Mouse (Mus musculus) hindbrain, embryonic 13.5 days (tissue): ENCODE measurements around the gene Apobec3. TPM values are rescaled to one million over a fixed set of nuclear protein-coding genes. Genes with fewer than 3 reads are reported as not detected.

Experiments
- ATAC-seq: fragments of 200-750 bp; cut with Nextera tagmentation; 2 replicates; pipeline ENCODE4 v1.8.0; 2017; ENCODE audit warnings: moderate TSS enrichment; ENCODE audit not compliant: low FRiP score
- H3K27ac ChIP-seq: fragments of 300-500 bp; sonication (generic); 2 replicates; pipeline ENCODE4 v1.5.1; 2015; ENCODE audit warnings: inconsistent platforms, mild to moderate bottlenecking, moderate library complexity
- H3K27me3 ChIP-seq: fragments of 300-500 bp; sonication (generic); 2 replicates; pipeline ENCODE4 v1.6.1; 2015; ENCODE audit warnings: mild to moderate bottlenecking, inconsistent platforms
- H3K36me3 ChIP-seq: fragments of 300-500 bp; sonication (generic); 2 replicates; pipeline ENCODE4 v1.6.1; 2015; ENCODE audit warnings: mild to moderate bottlenecking, inconsistent platforms
- H3K4me1 ChIP-seq: fragments of 300-500 bp; sonication (generic); replicated peaks from 2 replicates; pipeline ENCODE4 v1.6.1; 2015; ENCODE audit warnings: inconsistent platforms
- H3K4me2 ChIP-seq: fragments of 300-500 bp; sonication (generic); 2 replicates; pipeline ENCODE4 v1.6.1; 2015; ENCODE audit warnings: inconsistent platforms, mild to moderate bottlenecking, moderate library complexity
- H3K4me3 ChIP-seq: fragments of 300-500 bp; sonication (generic); 2 replicates; pipeline ENCODE4 v1.5.1; 2015; ENCODE audit warnings: mild to moderate bottlenecking, inconsistent platforms
- H3K9ac ChIP-seq: fragments of 300-500 bp; sonication (generic); 2 replicates; pipeline ENCODE4 v1.6.1; 2015; ENCODE audit warnings: mild to moderate bottlenecking, inconsistent platforms
- H3K9me3 ChIP-seq: fragments of 300-500 bp; sonication (generic); 2 replicates; pipeline ENCODE4 v1.6.1; 2016; ENCODE audit warnings: inconsistent platforms
- WGBS: fragments of 180-500 bp; shearing (Covaris S2); methylation state at CpG from one replicate; pipeline ENCODE4 v1.1.7; 2015; 5-methylcytosine and 5-hydroxymethylcytosine counted together
- polyA plus RNA-seq: library from polyadenylated mRNA; unstranded; fragments of >200 nt; fragmentation: Nextera tagmentation; extraction: Ambion mirVana; gene quantifications from 2 replicates; pipeline ENCODE4 v1.2.1, GENCODE M21; 2015

Apobec3 gene
- polyA plus RNA-seq, 1 experiment from 2014 or later = 4.7 TPM

- no peaks in the 10 kb centered on the region for H3K9me3 ChIP-seq
- no peak overlapping the region for H3K4me3 ChIP-seq
- H3K4me1 ChIP-seq = peaks cover 18% of the 10 kb centered on the region
- H3K4me2 ChIP-seq = no peak overlapping the region
- H3K27me3 ChIP-seq = 0 out of 2 replicates have a peak, but pooled peaks cover 3% of the 10 kb centered on the region
- peak; percentile 76 for ATAC-seq
- no peak overlapping the region for H3K9ac ChIP-seq
- WGBS = 9% methylated on average over 4 of the region's 4 CpGs
- no peaks in the 10 kb centered on the region for H3K36me3 ChIP-seq
- H3K27ac ChIP-seq = no peak overlapping the region
These were observed 54.6 kb downstream of the Apobec3 start for GRCm38 (mm10) chr15:79946022-79946421.

GRCm38 (mm10) chr15:79946790-79947189 lies 55.3 kb downstream of the Apobec3 start:
- no peaks in the 10 kb centered on the region for H3K9me3 ChIP-seq
- no peaks in the 10 kb centered on the region for H3K36me3 ChIP-seq
- H3K27me3 ChIP-seq = 0 out of 2 replicates have a peak, but pooled peaks cover 3% of the 10 kb centered on the region
- peaks cover 26% of the 10 kb centered on the region for H3K4me1 ChIP-seq
- H3K9ac ChIP-seq = no peak overlapping the region
- no peak for ATAC-seq
- no peak overlapping the region for H3K27ac ChIP-seq
- H3K4me3 ChIP-seq = no peak overlapping the region
- no peak overlapping the region for H3K4me2 ChIP-seq
- 69% methylated on average over 9 of the region's 9 CpGs for WGBS

GRCm38 (mm10) chr15:79947681-79948080 lies 56.2 kb downstream of the Apobec3 start:
- H3K4me2 ChIP-seq = no peak overlapping the region
- H3K27me3 ChIP-seq = 0 out of 2 replicates have a peak, but pooled peaks cover 4% of the 10 kb centered on the region
- no peak overlapping the region for H3K27ac ChIP-seq
- H3K4me1 ChIP-seq = peaks cover 34% of the 10 kb centered on the region
- no peaks in the 10 kb centered on the region for H3K36me3 ChIP-seq
- no peak overlapping the region for H3K9ac ChIP-seq
- 76% methylated on average over 6 of the region's 6 CpGs for WGBS
- ATAC-seq = no peak
- H3K4me3 ChIP-seq = no peak overlapping the region
- H3K9me3 ChIP-seq = no peaks in the 10 kb centered on the region

GRCm38 (mm10) chr15:79950250-79951025 lies 59.0 kb downstream of the Apobec3 start:
- peak; percentile 61 for ATAC-seq
- no peaks in the 10 kb centered on the region for H3K9me3 ChIP-seq
- H3K4me3 ChIP-seq = peak overlapping the region; percentile 38
- peaks cover 37% of the 10 kb centered on the region for H3K4me1 ChIP-seq
- 2% methylated on average over 24 of the region's 24 CpGs for WGBS
- peak overlapping the region; percentile 65 for H3K4me2 ChIP-seq
- H3K9ac ChIP-seq = peak overlapping the region; percentile 74
- peak overlapping the region; percentile 75 for H3K27ac ChIP-seq
- 0 out of 2 replicates have a peak, but pooled peaks cover 3% of the 10 kb centered on the region for H3K27me3 ChIP-seq
- H3K36me3 ChIP-seq = no peaks in the 10 kb centered on the region

- no peak overlapping the region for H3K4me3 ChIP-seq
- no peaks in the 10 kb centered on the region for H3K9me3 ChIP-seq
- peaks cover 37% of the 10 kb centered on the region for H3K4me1 ChIP-seq
- peak overlapping the region; percentile 65 for H3K4me2 ChIP-seq
- H3K27me3 ChIP-seq = 0 out of 2 replicates have a peak, but pooled peaks cover 3% of the 10 kb centered on the region
- 0 out of 2 replicates have a peak overlapping the region, but pooled peaks have one; percentile 74 for H3K9ac ChIP-seq
- 76% methylated on average over 6 of the region's 6 CpGs for WGBS
- H3K36me3 ChIP-seq = no peaks in the 10 kb centered on the region
- ATAC-seq = no peak
- peak overlapping the region; percentile 75 for H3K27ac ChIP-seq
These were observed 59.8 kb downstream of the Apobec3 start for GRCm38 (mm10) chr15:79951226-79951625.

- ATAC-seq = no peak
- no peaks in the 10 kb centered on the region for H3K36me3 ChIP-seq
- peak overlapping the region; percentile 65; the same call in 1 of the 2 replicates for H3K4me2 ChIP-seq
- H3K4me1 ChIP-seq = peaks cover 37% of the 10 kb centered on the region
- 0 out of 2 replicates have a peak overlapping the region, but pooled peaks have one; percentile 30 for H3K27ac ChIP-seq
- no peak overlapping the region for H3K9ac ChIP-seq
- H3K9me3 ChIP-seq = no peaks in the 10 kb centered on the region
- 0 out of 2 replicates have a peak, but pooled peaks cover 3% of the 10 kb centered on the region for H3K27me3 ChIP-seq
- 42% methylated on average over 14 of the region's 14 CpGs for WGBS
- no peak overlapping the region for H3K4me3 ChIP-seq
These were observed 60.5 kb downstream of the Apobec3 start for GRCm38 (mm10) chr15:79951730-79952503.

- no peak overlapping the region for H3K9ac ChIP-seq
- WGBS = 45% methylated on average over 11 of the region's 11 CpGs
- no peak overlapping the region for H3K27ac ChIP-seq
- H3K36me3 ChIP-seq = no peaks in the 10 kb centered on the region
- H3K4me2 ChIP-seq = no peak overlapping the region
- ATAC-seq = no peak
- no peak overlapping the region for H3K4me3 ChIP-seq
- no peaks in the 10 kb centered on the region for H3K9me3 ChIP-seq
- peaks cover 37% of the 10 kb centered on the region for H3K4me1 ChIP-seq
- 0 out of 2 replicates have a peak, but pooled peaks cover 3% of the 10 kb centered on the region for H3K27me3 ChIP-seq
These were observed 61.2 kb downstream of the Apobec3 start for GRCm38 (mm10) chr15:79952504-79953231.

GRCm38 (mm10) chr15:79953470-79953869 lies 62.0 kb downstream of the Apobec3 start:
- no peak overlapping the region for H3K9ac ChIP-seq
- H3K4me2 ChIP-seq = no peak overlapping the region
- no peak overlapping the region for H3K27ac ChIP-seq
- H3K27me3 ChIP-seq = 0 out of 2 replicates have a peak, but pooled peaks cover 3% of the 10 kb centered on the region
- ATAC-seq = no peak
- 53% methylated on average over 7 of the region's 7 CpGs for WGBS
- H3K4me3 ChIP-seq = no peak overlapping the region
- H3K9me3 ChIP-seq = no peaks in the 10 kb centered on the region
- peaks cover 37% of the 10 kb centered on the region for H3K4me1 ChIP-seq
- H3K36me3 ChIP-seq = no peaks in the 10 kb centered on the region

GRCm38 (mm10) chr15:79956559-79956958 lies 65.1 kb downstream of the Apobec3 start:
- WGBS = 87% methylated on average over 8 of the region's 8 CpGs
- no peak for ATAC-seq
- Histone ChIP-seq H3K27me3 (0 out of 2 replicates have a peak, but pooled peaks cover 3% of the 10 kb centered on the region), H3K4me1 (peaks cover 21% of the 10 kb centered on the region), H3K4me3 (no peak overlapping the region), H3K4me2 (no peak overlapping the region), H3K27ac (no peak overlapping the region), H3K36me3 (no peaks in the 10 kb centered on the region), H3K9ac (no peak overlapping the region), H3K9me3 (no peaks in the 10 kb centered on the region)

- no peak overlapping the region for H3K27ac ChIP-seq
- no peaks in the 10 kb centered on the region for H3K36me3 ChIP-seq
- H3K4me3 ChIP-seq = no peak overlapping the region
- no peaks in the 10 kb centered on the region for H3K9me3 ChIP-seq
- H3K4me1 ChIP-seq = peaks cover 10% of the 10 kb centered on the region; the same call in 1 of the 2 replicates
- 56% methylated on average over 3 of the region's 3 CpGs for WGBS
- no peak overlapping the region for H3K9ac ChIP-seq
- no peaks in the 10 kb centered on the region for H3K27me3 ChIP-seq
- H3K4me2 ChIP-seq = no peak overlapping the region
- no peak for ATAC-seq
These were observed 67.0 kb downstream of the Apobec3 start for GRCm38 (mm10) chr15:79958418-79958817.

GRCm38 (mm10) chr15:79961366-79961921 lies 70.0 kb downstream of the Apobec3 start:
- ATAC-seq = no peak
- no peak overlapping the region for H3K4me3 ChIP-seq
- no peaks in the 10 kb centered on the region for H3K27me3 ChIP-seq
- H3K9me3 ChIP-seq = no peaks in the 10 kb centered on the region
- H3K27ac ChIP-seq = no peak overlapping the region
- peaks cover 10% of the 10 kb centered on the region; the same call in 1 of the 2 replicates for H3K4me1 ChIP-seq
- H3K4me2 ChIP-seq = no peak overlapping the region
- WGBS = 37% methylated on average over 9 of the region's 9 CpGs
- H3K36me3 ChIP-seq = no peaks in the 10 kb centered on the region
- no peak overlapping the region for H3K9ac ChIP-seq
